Mouse (Mus musculus): Measurements from ENCODE around the gene Zfp626. TPM values are rescaled to one million over a fixed set of nuclear protein-coding genes. Genes with fewer than 3 reads are reported as not detected.

Gene Zfp626
- polyA plus RNA-seq, 1 experiment from 2014 or later, result 0.89 TPM

Other genes with a start within 250 kb of the Zfp626 start
- 45.0 and 45.2 TPM in 2 replicates for gene Akt2, start 215.6 kb upstream of the Zfp626 start, polyA plus RNA-seq (2016; fragmentation: Nextera tagmentation; extraction: Ambion mirVana)
- not detected in 2 replicates for gene Ttc9b, start 153.3 kb upstream of the Zfp626 start, polyA plus RNA-seq (2016; fragmentation: Nextera tagmentation; extraction: Ambion mirVana)
- 5.7 and 6.7 TPM in 2 replicates for gene Map3k10, start 132.6 kb upstream of the Zfp626 start, polyA plus RNA-seq (2016; fragmentation: Nextera tagmentation; extraction: Ambion mirVana)
- 0.64 and 0.79 TPM in 2 replicates for gene Zfp607b, start 117.9 kb upstream of the Zfp626 start, polyA plus RNA-seq (2016; fragmentation: Nextera tagmentation; extraction: Ambion mirVana)
- 8.0 and 9.2 TPM in 2 replicates for gene Zfp60, start 75.8 kb upstream of the Zfp626 start, polyA plus RNA-seq (2016; fragmentation: Nextera tagmentation; extraction: Ambion mirVana)
- 2.6 and 3.1 TPM in 2 replicates for gene Zfp59, start 31.4 kb downstream of the Zfp626 start, polyA plus RNA-seq (2016; fragmentation: Nextera tagmentation; extraction: Ambion mirVana)
- 2.1 and 2.2 TPM in 2 replicates for gene Zfp607a, start 50.3 kb downstream of the Zfp626 start, polyA plus RNA-seq (2016; fragmentation: Nextera tagmentation; extraction: Ambion mirVana)
- gene Zfp974, start 122.3 kb downstream of the Zfp626 start, polyA plus RNA-seq (2016; fragmentation: Nextera tagmentation; extraction: Ambion mirVana), result 1.7 and 2.0 TPM in 2 replicates
- gene Zfp780b, start 172.0 kb downstream of the Zfp626 start, polyA plus RNA-seq (2016; fragmentation: Nextera tagmentation; extraction: Ambion mirVana), result 8.0 and 9.3 TPM in 2 replicates
- gene Zfp850, start 206.9 kb downstream of the Zfp626 start, polyA plus RNA-seq (2016; fragmentation: Nextera tagmentation; extraction: Ambion mirVana), result 3.0 and 3.1 TPM in 2 replicates
- gene Psmc4, start 242.9 kb downstream of the Zfp626 start, polyA plus RNA-seq (2016; fragmentation: Nextera tagmentation; extraction: Ambion mirVana), result 207 and 217 TPM in 2 replicates